Mouse (Mus musculus) effector memory CD4-positive, alpha-beta T cell, adult 7 months (primary cell): ENCODE measurements around the gene Akr1c19. TPM values are rescaled to one million over a fixed set of nuclear protein-coding genes. Genes with fewer than 3 reads are reported as not detected.

Experiments used
- polyA plus RNA-seq: library from polyadenylated mRNA; unstranded; fragments of 100-300 nt; shearing (Covaris generic); gene quantifications from one replicate; pipeline ENCODE4 v1.2.1, GENCODE M21; 2017

Gene Akr1c19
- polyA plus RNA-seq, result not detected

DNA sequence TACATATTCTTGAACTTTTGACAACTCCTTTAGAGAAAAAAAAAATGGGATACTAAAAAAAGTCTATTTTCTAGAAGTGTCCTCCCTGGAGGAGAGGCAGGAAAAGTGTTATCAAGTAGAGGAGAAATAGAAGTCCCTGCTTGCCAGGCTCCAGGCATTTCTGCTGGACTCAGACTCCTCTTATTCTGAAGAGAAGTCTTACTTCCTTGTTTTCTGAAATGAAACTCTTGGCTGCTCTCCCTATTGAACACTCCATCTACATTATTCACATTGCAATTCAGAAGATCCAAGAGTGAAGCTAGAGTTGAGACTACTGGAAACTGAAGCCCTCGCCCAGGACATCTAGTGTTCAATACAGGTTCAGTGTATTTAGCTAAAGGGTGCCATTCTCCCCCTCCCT is at the start of gene Akr1c19:
Akr1c19 (plus strand) TSS at position 260 of the 400 bp plus-strand sequence.

DNA sequence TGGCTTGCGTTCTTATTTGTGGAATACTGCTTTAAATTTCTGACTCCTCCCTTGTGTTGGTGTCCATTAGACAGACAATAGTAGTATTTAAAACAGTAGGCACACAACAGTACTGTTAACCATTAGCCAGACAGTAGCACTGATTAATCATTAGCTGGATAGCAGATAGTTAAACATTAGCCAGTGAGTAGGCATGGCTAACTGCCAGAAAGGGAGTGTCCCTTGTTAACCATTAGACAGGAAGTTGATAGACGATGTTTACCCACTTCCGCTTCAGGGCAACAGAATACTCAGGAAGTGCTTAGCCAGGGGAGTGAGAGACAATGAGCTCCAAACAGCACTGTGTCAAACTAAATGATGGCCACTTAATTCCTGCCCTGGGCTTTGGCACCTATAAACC is 37.6 kb upstream of the Akr1c19 start, which contains the start of gene Akr1c13:
Akr1c13 (plus strand) TSS at position 247 of the 400 bp plus-strand sequence.

DNA sequence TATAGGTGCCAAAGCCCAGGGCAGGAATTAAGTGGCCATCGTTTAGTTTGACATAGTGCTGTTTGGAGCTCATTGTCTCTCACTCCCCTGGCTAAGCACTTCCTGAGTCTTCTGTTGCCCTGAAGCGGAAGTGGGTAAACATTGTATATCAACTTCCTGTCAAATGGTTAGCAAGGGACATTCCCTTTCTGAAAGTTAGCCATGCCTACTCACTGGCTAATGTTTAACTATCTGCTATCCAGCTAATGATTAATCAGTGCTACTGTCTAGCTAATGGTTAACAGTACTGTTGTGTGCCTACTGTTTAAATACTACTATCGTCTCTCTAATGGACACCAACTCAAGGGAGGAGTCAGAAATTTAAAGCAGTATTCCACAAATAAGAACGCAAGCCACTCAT is 50.8 kb downstream of the Akr1c19 start, which contains the start of gene Akr1c12:
Akr1c12 (minus strand) TSS at position 150 of the 400 bp plus-strand sequence.

Other genes starting within 250 kb of the Akr1c19 start
- not detected for gene Akr1c14, start 179.7 kb upstream of the Akr1c19 start, polyA plus RNA-seq
- not detected for gene Akr1c18, start 78.0 kb upstream of the Akr1c19 start, polyA plus RNA-seq
- 10.0 TPM for gene Akr1c13, start 37.5 kb upstream of the Akr1c19 start, polyA plus RNA-seq
- 2.8 TPM for gene Akr1c12, start 50.7 kb downstream of the Akr1c19 start, polyA plus RNA-seq
- not detected for gene Akr1c6, start 205.6 kb downstream of the Akr1c19 start, polyA plus RNA-seq